Mouse (Mus musculus): Measurements from ENCODE around the gene Tnip3. TPM values are rescaled to one million over a fixed set of nuclear protein-coding genes. Genes with fewer than 3 reads are reported as not detected.

The Tnip3 gene
- under 1 TPM in 1 of 2 experiments, not detected in 1; 0.33 TPM for total RNA-seq (2021)
- long read RNA-seq, experiment 1 = 0 reads
- long read RNA-seq, experiment 2 = 0 reads

- intact Hi-C loops (cut with DNase I) = no loop called here
- TF ChIP-seq CTCF (IDR thresholded peaks at IDR 0.05) = no peak
- no peak for DNase-seq
- Histone ChIP-seq H3K27ac (no peak within 1 kb of the TSS), H3K4me3 (no peak within 1 kb of the TSS)
Observed at GRCm38 (mm10) chr6:65525192-65525591, at the start of gene Tnip3. Gene Tnip3, plus strand, starts transcription at chr6:65525313.

GRCm38 (mm10) chr6:65498786-65499185, 26.3 kb upstream of the Tnip3 start:
- Histone ChIP-seq H3K4me3 (no peak overlapping the region), H3K27ac (no peak overlapping the region)
- no peak for TF ChIP-seq CTCF (IDR thresholded peaks at IDR 0.05)
- DNase-seq = no peak
- intact Hi-C loops (cut with DNase I) = no loop called here

GRCm38 (mm10) chr6:65510051-65510669, 15.0 kb upstream of the Tnip3 start:
- H3K4me3 ChIP-seq = no peak overlapping the region
- H3K27ac ChIP-seq = no peak overlapping the region
- TF ChIP-seq CTCF (IDR thresholded peaks at IDR 0.05) = peak; percentile 91
- peak; percentile 61 for DNase-seq
- intact Hi-C loops (cut with DNase I) = loop anchor here (1.0 kb wide), 2 partner anchors 59 to 1023 kb away; no protein-coding TSS in a partner anchor

- H3K27ac ChIP-seq = no peak overlapping the region
- intact Hi-C loops (cut with DNase I) = no loop called here
- H3K4me3 ChIP-seq = no peak overlapping the region
- no peak for TF ChIP-seq CTCF (IDR thresholded peaks at IDR 0.05)
- no peak for DNase-seq
Observed at GRCm38 (mm10) chr6:65513813-65514212, 11.3 kb upstream of the Tnip3 start.

- TF ChIP-seq CTCF (IDR thresholded peaks at IDR 0.05) = no peak
- no peak overlapping the region for H3K27ac ChIP-seq
- intact Hi-C loops (cut with DNase I) = no loop called here
- H3K4me3 ChIP-seq = no peak overlapping the region
- no peak for DNase-seq
Observed at GRCm38 (mm10) chr6:65516759-65517158, 8.4 kb upstream of the Tnip3 start.

GRCm38 (mm10) chr6:65520821-65521220, 4.3 kb upstream of the Tnip3 start:
- Histone ChIP-seq H3K4me3 (no peak overlapping the region), H3K27ac (peak overlapping the region; percentile 48; the same call in 1 of the 2 replicates)
- intact Hi-C loops (cut with DNase I) = no loop called here
- DNase-seq = no peak
- TF ChIP-seq CTCF (IDR thresholded peaks at IDR 0.05) = no peak

- no peak for TF ChIP-seq CTCF (IDR thresholded peaks at IDR 0.05)
- Histone ChIP-seq H3K4me3 (no peak overlapping the region), H3K27ac (peak overlapping the region; percentile 41; the same call in 1 of the 2 replicates)
- no peak for DNase-seq
- intact Hi-C loops (cut with DNase I) = no loop called here
Observed at GRCm38 (mm10) chr6:65527892-65528291, 2.8 kb downstream of the Tnip3 start.

- DNase-seq = no peak
- no peak for TF ChIP-seq CTCF (IDR thresholded peaks at IDR 0.05)
- Histone ChIP-seq H3K4me3 (no peak overlapping the region), H3K27ac (no peak overlapping the region)
- intact Hi-C loops (cut with DNase I) = no loop called here
Observed at GRCm38 (mm10) chr6:65531232-65531848, 6.2 kb downstream of the Tnip3 start.

- intact Hi-C loops (cut with DNase I) = no loop called here
- H3K27ac ChIP-seq = no peak overlapping the region
- TF ChIP-seq CTCF (IDR thresholded peaks at IDR 0.05) = no peak
- DNase-seq = no peak
- H3K4me3 ChIP-seq = no peak overlapping the region
Observed at GRCm38 (mm10) chr6:65533687-65534086, 8.6 kb downstream of the Tnip3 start.

- no peak for TF ChIP-seq CTCF (IDR thresholded peaks at IDR 0.05)
- DNase-seq = no peak
- H3K27ac ChIP-seq = no peak overlapping the region
- H3K4me3 ChIP-seq = no peak overlapping the region
- intact Hi-C loops (cut with DNase I) = no loop called here
Observed at GRCm38 (mm10) chr6:65537327-65537884, 12.3 kb downstream of the Tnip3 start.

GRCm38 (mm10) chr6:65538022-65538652, 13.0 kb downstream of the Tnip3 start:
- no peak for DNase-seq
- Histone ChIP-seq H3K4me3 (no peak overlapping the region), H3K27ac (no peak overlapping the region)
- TF ChIP-seq CTCF (IDR thresholded peaks at IDR 0.05) = no peak
- intact Hi-C loops (cut with DNase I) = no loop called here

GRCm38 (mm10) chr6:65538921-65539320, 13.8 kb downstream of the Tnip3 start:
- H3K4me3 ChIP-seq = no peak overlapping the region
- no peak for TF ChIP-seq CTCF (IDR thresholded peaks at IDR 0.05)
- no peak overlapping the region for H3K27ac ChIP-seq
- intact Hi-C loops (cut with DNase I) = no loop called here
- DNase-seq = no peak

- Histone ChIP-seq H3K27ac (no peak overlapping the region), H3K4me3 (no peak overlapping the region)
- no peak for TF ChIP-seq CTCF (IDR thresholded peaks at IDR 0.05)
- intact Hi-C loops (cut with DNase I) = no loop called here
- DNase-seq = no peak
Observed at GRCm38 (mm10) chr6:65540138-65540537, 15.0 kb downstream of the Tnip3 start.

Data from gastrocnemius, adult 2 months (tissue).